Mouse (Mus musculus) spleen, postnatal 10 days (tissue): ENCODE data around the gene Prkar2b.

Source experiments
- DNase-seq, 2 experiments: peaks; one replicate each; pipeline ENCODE4 v3.0.0; 2021 to 2022; ENCODE audit warnings: low spot score in 2 of 2

Prkar2b gene

GRCm38 (mm10) chr12:32061090-32061930 is at the start of gene Prkar2b:
Gene Prkar2b, minus strand, starts transcription at chr12:32061296.
- DNase-seq: peak; percentile 95 to 96

- DNase-seq: no peak
Measured at GRCm38 (mm10) chr12:32109201-32109600, 48.1 kb upstream of the Prkar2b start.

- DNase-seq: no peak
Measured at GRCm38 (mm10) chr12:32104955-32105521, 43.9 kb upstream of the Prkar2b start.

GRCm38 (mm10) chr12:32104451-32104862 is 43.4 kb upstream of the Prkar2b start:
- peak; percentile 71 to 81 for DNase-seq

- DNase-seq: no peak
Measured at GRCm38 (mm10) chr12:32101306-32101705, 40.2 kb upstream of the Prkar2b start.

GRCm38 (mm10) chr12:32099686-32100206 is 38.6 kb upstream of the Prkar2b start:
- no peak for DNase-seq

- DNase-seq: no peak
Measured at GRCm38 (mm10) chr12:32098596-32098995, 37.5 kb upstream of the Prkar2b start.

GRCm38 (mm10) chr12:32097107-32097506 is 36.0 kb upstream of the Prkar2b start:
- no peak for DNase-seq

GRCm38 (mm10) chr12:32095164-32095563 is 34.1 kb upstream of the Prkar2b start:
- DNase-seq: no peak

GRCm38 (mm10) chr12:32092452-32092851 is 31.4 kb upstream of the Prkar2b start:
- no peak for DNase-seq

GRCm38 (mm10) chr12:32088566-32088965 is 27.5 kb upstream of the Prkar2b start:
- DNase-seq: no peak

GRCm38 (mm10) chr12:32087339-32087738 is 26.2 kb upstream of the Prkar2b start:
- DNase-seq: no peak

GRCm38 (mm10) chr12:32086874-32087273 is 25.8 kb upstream of the Prkar2b start:
- peak in 1 of 2 experiments; percentile 36 for DNase-seq

GRCm38 (mm10) chr12:32085856-32086255 is 24.8 kb upstream of the Prkar2b start:
- no peak for DNase-seq

GRCm38 (mm10) chr12:32085189-32085588 is 24.1 kb upstream of the Prkar2b start:
- DNase-seq: no peak

GRCm38 (mm10) chr12:32084601-32085000 is 23.5 kb upstream of the Prkar2b start:
- no peak for DNase-seq

- DNase-seq: no peak
Measured at GRCm38 (mm10) chr12:32080692-32081091, 19.6 kb upstream of the Prkar2b start.

- no peak for DNase-seq
Measured at GRCm38 (mm10) chr12:32077403-32077802, 16.3 kb upstream of the Prkar2b start.

- DNase-seq: no peak
Measured at GRCm38 (mm10) chr12:32075831-32076715, 15.0 kb upstream of the Prkar2b start.

GRCm38 (mm10) chr12:32074271-32074670 is 13.2 kb upstream of the Prkar2b start:
- DNase-seq: no peak

GRCm38 (mm10) chr12:32066004-32066403 is 4.9 kb upstream of the Prkar2b start:
- DNase-seq: no peak
